Mouse (Mus musculus) spleen, adult 2 months (tissue): ENCODE data around the gene Il11.

Experiments
- CTCF ChIP-seq: fragments of 200-500 bp; IDR thresholded peaks from 2 replicates; pipeline ENCODE4 v1.5.1; 2011; ENCODE audit warnings: mild to moderate bottlenecking, inconsistent platforms; ENCODE audit not compliant: insufficient read depth, insufficient read length, insufficient replicate concordance; ENCODE audit errors: extremely low read depth
- POLR2A ChIP-seq: fragments of 200-500 bp; IDR thresholded peaks from 2 replicates; pipeline ENCODE4 v1.6.1; 2011; ENCODE audit warnings: low read depth, low read length, inconsistent platforms

GRCm38 (mm10) chr7:4816559-4816958, 33.9 kb upstream of the Il11 start:
- no peak for TF ChIP-seq POLR2A
- no peak for TF ChIP-seq CTCF
